Comparison of ENCODE assay signal across 10 mouse cellular contexts in genomic region chr3:120570806-120571425, GRCm38 (mm10).
A peak's percentile ranks its signal among the peaks of the same experiment; 100 is the strongest.
DNase-seq lines count a peak whose midpoint lies in the region.
"Had no signal": no experiment of that assay in that cellular context is flagged by ENCODE, and none has a peak within 500 bp of the region (broad histone marks: within the 10 kb centered on the region; RNA-seq: fewer than 3 reads in every experiment).

No protein-coding gene starts in this region.

- intact Hi-C loops in left cerebral cortex, postnatal 10 days (cut with DNase I): no loop called here
- intact Hi-C loops in heart, postnatal 36 days (cut with DNase I): no loop called here

- peak; percentile 88 for DNase-seq in Muller cell, postnatal 12 days (ENCODE audit: inconsistent ontology term)
- peak; percentile 66 for DNase-seq in brain, embryonic 18.5 days (ENCODE audit: low read depth, low spot score)
- DNase-seq in layer of hippocampus, adult 11-12 months (ENCODE audit: low spot score): peak; percentile 40
- peak; percentile 15 to 25 for DNase-seq in left cerebral cortex, postnatal 10 days (ENCODE audit: extremely low spot score in 1 of 2, low spot score in 2 of 2)
- no peak for DNase-seq in kidney, adult 11 months
- no peak for DNase-seq in cerebellum, postnatal 14 days
- DNase-seq in natural killer cell, adult 2 months (ENCODE audit: low spot score in 2 of 2): no peak
- DNase-seq in heart, postnatal 36 days: no peak
- DNase-seq: gastrocnemius, postnatal 10 days; kidney, postnatal 36 days had no signal

Comparison
In these comparisons a context has a peak if more than half of its experiments do, and no peak if none do; other contexts are left out.
1. DNase-seq: peak in Muller cell, postnatal 12 days (single experiment), brain, embryonic 18.5 days (single experiment), layer of hippocampus, adult 11-12 months (single experiment) and left cerebral cortex, postnatal 10 days (2 of 2); none in kidney, adult 11 months (single experiment), cerebellum, postnatal 14 days (0 of 2), natural killer cell, adult 2 months (0 of 2) and heart, postnatal 36 days (0 of 2).